Mouse (Mus musculus) liver, embryonic 12.5 days (tissue): ENCODE data around the gene Tapbpl. TPM values are rescaled to one million over a fixed set of nuclear protein-coding genes. Genes with fewer than 3 reads are reported as not detected.

Experiments
- ATAC-seq: fragments of 200-750 bp; cut with Nextera tagmentation; 2 replicates; pipeline ENCODE4 v1.8.0; 2017; ENCODE audit warnings: moderate number of reproducible peaks, mild to moderate bottlenecking, moderate library complexity
- H3K27ac ChIP-seq: fragments of 300-500 bp; sonication (generic); 2 replicates; pipeline ENCODE4 v1.5.1; 2016; ENCODE audit warnings: mild to moderate bottlenecking
- H3K27me3 ChIP-seq: fragments of 300-500 bp; sonication (generic); replicated peaks from 2 replicates; pipeline ENCODE4 v1.6.1; 2016; ENCODE audit warnings: mild to moderate bottlenecking, moderate library complexity
- H3K36me3 ChIP-seq: fragments of 300-500 bp; sonication (generic); 2 replicates; pipeline ENCODE4 v1.6.1; 2016; ENCODE audit warnings: mild to moderate bottlenecking, moderate library complexity
- H3K4me1 ChIP-seq: fragments of 300-500 bp; sonication (generic); 2 replicates; pipeline ENCODE4 v1.6.1; 2016
- H3K4me2 ChIP-seq: fragments of 300-500 bp; sonication (generic); 2 replicates; pipeline ENCODE4 v1.6.1; 2016; ENCODE audit warnings: mild to moderate bottlenecking, moderate library complexity
- H3K4me3 ChIP-seq: fragments of 300-500 bp; sonication (generic); 2 replicates; pipeline ENCODE4 v1.5.1; 2016; ENCODE audit warnings: mild to moderate bottlenecking, moderate library complexity
- H3K9ac ChIP-seq: fragments of 300-500 bp; sonication (generic); 2 replicates; pipeline ENCODE4 v1.6.1; 2016; ENCODE audit warnings: mild to moderate bottlenecking, moderate library complexity
- H3K9me3 ChIP-seq: fragments of 300-500 bp; sonication (generic); replicated peaks from 2 replicates; pipeline ENCODE4 v1.6.1; 2016; ENCODE audit warnings: mild to moderate bottlenecking, moderate library complexity
- WGBS: fragments of 180-500 bp; shearing (Covaris S2); methylation state at CpG from one replicate; pipeline ENCODE4 v1.1.7; 2016; ENCODE audit not compliant: insufficient replicate concordance; 5-methylcytosine and 5-hydroxymethylcytosine counted together
- polyA plus RNA-seq: library from polyadenylated mRNA; unstranded; fragments of >200 nt; fragmentation: Nextera tagmentation; extraction: Ambion mirVana; gene quantifications from 2 replicates; pipeline ENCODE4 v1.2.1, GENCODE M21; 2016

The Tapbpl gene
- polyA plus RNA-seq, 1 experiment from 2014 or later = 4.0 TPM

GRCm38 (mm10) chr6:125260006-125260555, 28.4 kb upstream of the Tapbpl start:
- no peak overlapping the region for H3K4me2 ChIP-seq
- H3K36me3 ChIP-seq = no peaks in the 10 kb centered on the region
- no peaks in the 10 kb centered on the region; the same call in 1 of the 2 replicates for H3K27me3 ChIP-seq
- no peaks in the 10 kb centered on the region for H3K4me1 ChIP-seq
- H3K4me3 ChIP-seq = no peak overlapping the region
- H3K9ac ChIP-seq = no peak overlapping the region
- no peak for ATAC-seq
- 66% methylated on average over 10 of the region's 10 CpGs for WGBS
- H3K27ac ChIP-seq = no peak overlapping the region
- no peaks in the 10 kb centered on the region for H3K9me3 ChIP-seq

DNA sequence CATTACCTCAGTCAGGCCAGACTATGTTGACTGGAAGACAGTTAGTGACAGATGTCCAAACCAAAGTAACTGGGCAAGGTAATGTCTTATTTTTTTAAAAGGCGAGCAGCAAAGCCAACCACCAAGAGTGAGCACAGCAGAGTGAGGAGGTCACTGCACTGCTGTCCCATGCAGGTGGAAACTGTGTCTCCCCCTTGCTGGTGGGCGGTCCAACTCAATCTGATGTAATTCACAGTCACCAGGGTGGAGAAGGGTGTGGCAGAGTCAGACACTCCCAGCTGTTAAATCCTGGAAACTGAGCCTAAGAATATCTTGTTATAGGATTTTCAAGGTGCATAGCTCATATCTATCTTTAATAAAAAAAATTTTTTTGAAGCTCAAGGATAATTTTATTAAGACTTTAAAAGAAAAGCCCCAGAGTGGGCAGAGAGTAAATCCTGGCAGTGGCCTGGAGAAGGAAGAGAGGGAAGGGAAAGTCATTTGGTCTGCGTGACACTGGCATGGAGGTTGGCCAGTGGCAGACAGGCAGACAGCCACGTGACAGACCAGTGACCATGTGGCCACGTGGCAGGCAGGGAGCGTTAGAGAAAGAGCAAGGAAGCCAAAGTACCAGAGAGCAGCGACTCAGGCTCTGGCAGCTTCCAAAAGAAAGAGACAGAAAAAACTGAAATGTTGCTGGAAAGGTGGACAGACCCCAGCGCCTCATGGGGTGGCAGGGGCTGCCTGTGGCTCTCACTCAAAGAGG, 24.7 kb upstream of the Tapbpl start:
- Histone ChIP-seq H3K4me1 (no peaks in the 10 kb centered on the region; the same call in 1 of the 2 replicates), H3K27me3 (no peaks in the 10 kb centered on the region), H3K27ac (no peak overlapping the region), H3K4me3 (no peak overlapping the region), H3K36me3 (no peaks in the 10 kb centered on the region), H3K4me2 (no peak overlapping the region), H3K9ac (no peak overlapping the region), H3K9me3 (no peaks in the 10 kb centered on the region)
- 64% methylated on average over 8 of the region's 8 CpGs for WGBS
- ATAC-seq = no peak

DNA sequence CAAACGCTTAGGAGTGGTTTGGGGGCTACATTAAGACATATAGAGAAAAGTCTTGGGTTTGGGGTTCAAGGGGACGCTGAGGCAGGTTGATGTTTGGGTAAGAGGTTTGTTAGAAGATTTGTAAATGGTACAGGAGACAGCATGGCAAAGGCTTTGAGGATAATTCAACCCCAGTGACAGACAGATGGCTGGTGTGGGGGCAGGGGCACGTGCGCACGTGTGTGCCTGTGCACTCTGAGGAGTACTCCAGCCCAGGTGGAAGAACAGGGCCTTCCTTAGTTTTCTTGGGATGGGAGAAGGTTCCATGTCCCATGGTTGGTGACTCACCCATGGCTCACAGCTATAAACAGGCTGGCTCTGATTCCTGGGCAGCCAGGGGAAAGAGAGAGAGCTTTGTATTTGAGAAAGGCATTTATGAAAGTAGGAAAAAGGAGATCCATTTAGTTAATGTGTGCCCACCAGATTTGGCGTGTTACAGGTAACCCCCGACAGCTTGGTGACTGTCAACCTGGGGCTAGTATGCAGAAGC, 23.9 kb upstream of the Tapbpl start:
- no peaks in the 10 kb centered on the region for H3K27me3 ChIP-seq
- H3K36me3 ChIP-seq = no peaks in the 10 kb centered on the region
- no peak for ATAC-seq
- WGBS = 76% methylated on average over 7 of the region's 7 CpGs
- no peak overlapping the region for H3K27ac ChIP-seq
- H3K4me1 ChIP-seq = no peaks in the 10 kb centered on the region; the same call in 1 of the 2 replicates
- H3K4me3 ChIP-seq = no peak overlapping the region
- no peaks in the 10 kb centered on the region for H3K9me3 ChIP-seq
- no peak overlapping the region for H3K9ac ChIP-seq
- no peak overlapping the region for H3K4me2 ChIP-seq

- no peak for ATAC-seq
- Histone ChIP-seq H3K9me3 (no peaks in the 10 kb centered on the region), H3K4me2 (no peak overlapping the region), H3K9ac (no peak overlapping the region), H3K4me1 (no peaks in the 10 kb centered on the region; the same call in 1 of the 2 replicates), H3K4me3 (no peak overlapping the region), H3K27ac (no peak overlapping the region), H3K36me3 (no peaks in the 10 kb centered on the region), H3K27me3 (no peaks in the 10 kb centered on the region)
- WGBS = 35% methylated on average over 14 of the region's 14 CpGs
Measured at GRCm38 (mm10) chr6:125253863-125254715, 22.4 kb upstream of the Tapbpl start.

- H3K27me3 ChIP-seq = no peaks in the 10 kb centered on the region
- no peak overlapping the region for H3K9ac ChIP-seq
- H3K9me3 ChIP-seq = no peaks in the 10 kb centered on the region
- ATAC-seq = no peak
- no peak overlapping the region for H3K27ac ChIP-seq
- 74% methylated on average over 8 of the region's 8 CpGs for WGBS
- no peaks in the 10 kb centered on the region for H3K36me3 ChIP-seq
- no peak overlapping the region for H3K4me3 ChIP-seq
- H3K4me1 ChIP-seq = no peaks in the 10 kb centered on the region; the same call in 1 of the 2 replicates
- H3K4me2 ChIP-seq = no peak overlapping the region
Measured at GRCm38 (mm10) chr6:125252711-125253110, 21.1 kb upstream of the Tapbpl start.

- Histone ChIP-seq H3K9ac (no peak overlapping the region), H3K4me3 (no peak overlapping the region), H3K36me3 (no peaks in the 10 kb centered on the region), H3K4me1 (no peaks in the 10 kb centered on the region; the same call in 1 of the 2 replicates), H3K27ac (no peak overlapping the region), H3K27me3 (no peaks in the 10 kb centered on the region), H3K4me2 (no peak overlapping the region), H3K9me3 (no peaks in the 10 kb centered on the region)
- no peak for ATAC-seq
- 58% methylated on average over 3 of the region's 3 CpGs for WGBS
Measured at GRCm38 (mm10) chr6:125252285-125252684, 20.6 kb upstream of the Tapbpl start.

GRCm38 (mm10) chr6:125244551-125244950, 12.9 kb upstream of the Tapbpl start:
- ATAC-seq = no peak
- Histone ChIP-seq H3K36me3 (no peaks in the 10 kb centered on the region), H3K27me3 (no peaks in the 10 kb centered on the region), H3K27ac (no peak overlapping the region), H3K9ac (no peak overlapping the region), H3K9me3 (no peaks in the 10 kb centered on the region), H3K4me3 (no peak overlapping the region), H3K4me2 (no peak overlapping the region), H3K4me1 (no peaks in the 10 kb centered on the region)
- WGBS = 6% methylated on average over 1 of the region's 1 CpGs

GRCm38 (mm10) chr6:125241566-125241965, 9.9 kb upstream of the Tapbpl start:
- no peaks in the 10 kb centered on the region for H3K4me1 ChIP-seq
- H3K27me3 ChIP-seq = no peaks in the 10 kb centered on the region
- no peak overlapping the region for H3K27ac ChIP-seq
- no peak overlapping the region for H3K4me2 ChIP-seq
- H3K9ac ChIP-seq = no peak overlapping the region
- no peak overlapping the region for H3K4me3 ChIP-seq
- no peaks in the 10 kb centered on the region for H3K36me3 ChIP-seq
- no peaks in the 10 kb centered on the region for H3K9me3 ChIP-seq
- ATAC-seq = no peak
- 45% methylated on average over 8 of the region's 8 CpGs for WGBS

DNA sequence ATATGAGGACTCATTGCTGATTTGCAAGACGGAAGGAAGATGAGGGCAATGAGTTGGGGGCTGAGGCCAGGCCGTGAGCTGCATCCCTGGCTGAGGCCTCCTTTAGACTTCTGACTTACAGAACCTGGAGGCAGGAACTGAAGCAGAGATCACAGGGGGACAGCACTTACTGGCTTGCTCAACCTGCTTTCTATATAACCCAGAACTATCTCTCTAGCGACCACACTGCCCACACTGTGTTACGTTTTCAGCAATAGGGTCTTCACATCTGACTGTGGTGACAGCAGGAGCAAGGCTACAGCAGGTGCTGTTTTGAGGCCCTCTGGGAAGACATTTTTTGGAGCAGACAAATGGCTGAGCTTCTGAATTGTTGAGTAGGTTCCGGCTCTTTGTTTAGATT, 9.0 kb upstream of the Tapbpl start:
- no peak overlapping the region for H3K4me2 ChIP-seq
- H3K9ac ChIP-seq = no peak overlapping the region
- H3K36me3 ChIP-seq = no peaks in the 10 kb centered on the region
- H3K4me3 ChIP-seq = no peak overlapping the region
- no peaks in the 10 kb centered on the region for H3K9me3 ChIP-seq
- no peaks in the 10 kb centered on the region for H3K4me1 ChIP-seq
- H3K27me3 ChIP-seq = no peaks in the 10 kb centered on the region
- H3K27ac ChIP-seq = no peak overlapping the region
- 72% methylated on average over 5 of the region's 5 CpGs for WGBS
- ATAC-seq = no peak

GRCm38 (mm10) chr6:125239547-125239946, 7.9 kb upstream of the Tapbpl start:
- 0 out of 2 replicates have a peak, but pooled peaks cover 2% of the 10 kb centered on the region for H3K4me1 ChIP-seq
- no peak for ATAC-seq
- no peaks in the 10 kb centered on the region for H3K36me3 ChIP-seq
- no peak overlapping the region for H3K9ac ChIP-seq
- H3K27me3 ChIP-seq = no peaks in the 10 kb centered on the region
- H3K27ac ChIP-seq = no peak overlapping the region
- H3K4me2 ChIP-seq = no peak overlapping the region
- H3K9me3 ChIP-seq = no peaks in the 10 kb centered on the region
- WGBS = 74% methylated on average over 5 of the region's 5 CpGs
- no peak overlapping the region for H3K4me3 ChIP-seq

- Histone ChIP-seq H3K9ac (no peak overlapping the region), H3K4me2 (no peak overlapping the region), H3K27me3 (no peaks in the 10 kb centered on the region), H3K36me3 (no peaks in the 10 kb centered on the region), H3K4me3 (no peak overlapping the region), H3K4me1 (peaks cover 14% of the 10 kb centered on the region), H3K9me3 (no peaks in the 10 kb centered on the region), H3K27ac (no peak overlapping the region)
- ATAC-seq = no peak
- WGBS = 23% methylated on average over 6 of the region's 6 CpGs
Measured at GRCm38 (mm10) chr6:125238396-125238795, 6.7 kb upstream of the Tapbpl start.

DNA sequence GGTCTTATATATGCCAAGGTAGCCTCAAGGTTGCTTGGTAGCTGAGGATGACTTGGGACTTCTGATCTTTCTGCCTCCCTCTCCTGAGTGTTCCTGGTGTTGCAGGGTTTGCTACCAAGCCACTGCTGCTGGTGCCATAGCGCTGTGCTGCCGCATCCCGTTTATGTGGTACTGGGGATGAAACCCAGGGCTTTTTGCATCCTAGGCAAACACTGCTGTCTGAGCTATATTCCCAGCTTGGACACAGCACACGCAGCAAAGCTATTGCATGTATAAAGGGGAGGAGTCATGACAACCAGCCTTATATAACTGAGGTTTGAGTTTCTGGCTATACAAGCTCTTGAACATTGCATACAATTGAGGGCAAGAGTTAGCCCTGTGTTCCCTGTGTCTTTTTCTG, 5.8 kb upstream of the Tapbpl start:
- no peak overlapping the region for H3K4me2 ChIP-seq
- H3K9ac ChIP-seq = no peak overlapping the region
- no peak overlapping the region for H3K27ac ChIP-seq
- H3K27me3 ChIP-seq = no peaks in the 10 kb centered on the region
- no peak overlapping the region for H3K4me3 ChIP-seq
- 84% methylated on average over 4 of the region's 4 CpGs for WGBS
- no peak for ATAC-seq
- peaks cover 23% of the 10 kb centered on the region for H3K4me1 ChIP-seq
- H3K9me3 ChIP-seq = no peaks in the 10 kb centered on the region
- no peaks in the 10 kb centered on the region for H3K36me3 ChIP-seq
